Mouse (Mus musculus): ENCODE measurements around the gene Zfp105.
A peak's percentile ranks its signal among the peaks of the same experiment; 100 is the strongest.

Gene Zfp105

DNA sequence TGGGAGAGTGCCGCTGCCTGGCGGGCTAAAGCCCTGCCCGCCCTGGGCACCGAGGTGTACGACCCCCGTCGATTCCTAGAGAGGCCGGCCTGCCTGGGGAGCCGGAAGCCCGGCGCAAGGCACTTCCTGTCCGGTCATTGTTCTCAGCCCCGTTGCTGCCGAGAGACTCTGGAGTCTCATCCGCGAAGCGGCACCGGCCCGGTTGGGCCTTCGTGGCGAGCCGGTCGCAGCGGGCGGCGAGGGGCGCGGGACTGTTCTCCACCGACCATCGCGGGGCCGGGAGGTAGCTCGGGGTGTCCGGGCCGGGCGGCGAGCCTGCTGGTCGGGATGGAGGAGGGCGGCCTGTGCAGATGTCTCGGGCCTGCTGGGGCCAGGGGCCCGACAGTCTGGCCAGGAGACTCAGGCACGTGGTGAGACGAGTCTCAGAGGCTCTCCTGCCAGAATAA is at the start of gene Zfp105:
TSS of gene Zfp105 (plus strand) at position 137 of the 446 bp plus-strand sequence.
- peak; percentile 58 to 86 for DNase-seq

DNA sequence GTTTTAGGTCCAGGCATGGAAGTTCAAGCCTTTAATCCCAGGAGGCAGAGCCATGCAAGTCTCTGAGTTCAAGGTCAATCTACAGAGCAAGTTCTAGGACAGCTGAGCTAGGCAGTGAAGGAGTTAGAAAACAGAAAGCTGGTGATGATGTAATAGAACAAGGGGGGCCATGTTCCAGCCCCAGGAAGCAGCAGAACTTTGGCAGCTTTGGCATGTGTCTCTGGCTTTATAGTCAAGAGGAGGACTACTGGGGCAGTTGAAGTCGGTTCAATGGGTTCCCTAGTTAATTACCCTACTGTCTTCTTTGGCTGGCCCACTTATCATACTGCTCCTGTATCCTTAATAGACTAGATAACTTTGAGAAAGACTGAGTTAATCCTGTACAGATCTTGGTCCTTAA is 48.2 kb upstream of the Zfp105 start:
- no peak for DNase-seq

DNA sequence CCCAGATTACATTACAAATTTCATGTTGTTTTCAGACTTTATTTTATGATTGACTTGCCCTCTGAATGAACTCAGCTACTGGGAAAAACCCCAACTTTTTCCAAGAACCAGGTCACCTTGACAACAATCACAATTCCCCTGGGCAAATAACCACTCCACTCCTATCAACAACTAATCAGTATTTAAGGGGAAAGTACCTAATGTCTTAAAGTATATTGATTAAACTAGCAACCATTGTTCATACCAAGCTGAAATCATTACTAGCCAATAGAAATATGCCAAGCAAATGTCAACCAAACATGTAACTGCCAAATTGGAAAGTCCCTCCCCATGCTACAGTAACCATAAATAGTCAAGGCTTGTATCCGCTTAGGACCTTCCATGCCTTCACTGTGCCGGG is 47.7 kb upstream of the Zfp105 start:
- no peak for DNase-seq

DNA sequence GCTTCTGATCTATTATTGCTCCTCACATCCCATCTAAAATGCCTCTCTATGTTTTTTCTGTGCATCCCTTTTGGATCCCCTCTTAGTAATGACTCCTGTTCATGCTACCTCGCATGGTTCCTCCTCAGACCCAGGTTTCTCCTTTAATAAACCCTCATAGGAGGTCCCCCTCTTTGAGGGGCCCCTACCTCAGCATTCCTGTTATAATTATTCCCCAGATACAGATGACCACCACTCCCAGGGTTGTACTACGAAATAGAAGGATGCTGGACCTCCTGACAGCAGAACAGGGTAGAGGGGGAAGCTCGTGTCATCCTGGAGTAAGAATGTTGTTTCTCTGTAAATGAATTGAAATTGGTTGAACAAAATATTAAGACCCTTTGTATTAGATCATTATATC is 37.5 kb upstream of the Zfp105 start, which contains the start of gene Zkscan7:
TSS of gene Zkscan7 (plus strand) at position 301 of the 400 bp plus-strand sequence.
- no peak for DNase-seq

DNA sequence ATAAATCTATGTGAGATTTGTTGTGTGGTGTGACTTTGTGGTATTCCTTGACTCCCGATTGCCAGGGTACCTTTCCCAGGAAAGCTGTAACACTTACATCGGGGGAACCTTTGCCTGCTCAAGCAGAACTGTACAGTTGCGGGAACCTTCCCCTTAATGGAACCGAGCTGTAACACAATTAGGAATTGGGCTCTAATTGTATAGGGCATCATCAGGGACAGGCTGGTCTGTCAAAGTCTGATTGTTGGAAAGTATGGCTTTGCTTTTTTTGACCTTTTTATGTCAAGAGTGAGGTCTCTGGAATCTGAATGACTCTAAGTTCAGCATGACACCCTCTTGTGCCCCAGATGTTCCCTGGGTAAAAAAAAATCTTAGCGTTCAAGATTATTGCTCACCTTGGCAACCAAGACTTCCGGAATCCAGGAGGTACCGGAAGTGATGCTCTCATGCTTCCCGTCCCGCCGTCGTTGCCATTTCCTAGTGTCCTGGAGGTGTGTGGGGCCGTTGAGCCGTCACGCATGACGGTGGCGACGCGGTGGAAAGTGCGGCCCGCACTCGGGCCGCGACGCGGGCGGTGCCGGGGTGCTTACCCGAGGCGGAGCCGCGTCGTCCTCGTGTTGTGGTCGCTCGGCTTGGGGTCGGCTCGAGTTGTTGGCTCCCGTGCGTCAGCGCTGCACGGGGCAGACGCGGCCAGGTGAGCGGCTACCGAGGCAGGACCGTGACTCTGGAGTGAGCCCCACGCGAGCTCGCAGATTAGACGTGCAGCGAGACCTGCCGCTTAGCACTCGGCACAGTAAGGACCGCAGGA is 36.3 kb upstream of the Zfp105 start:
- DNase-seq = peak; percentile 78 to 86

DNA sequence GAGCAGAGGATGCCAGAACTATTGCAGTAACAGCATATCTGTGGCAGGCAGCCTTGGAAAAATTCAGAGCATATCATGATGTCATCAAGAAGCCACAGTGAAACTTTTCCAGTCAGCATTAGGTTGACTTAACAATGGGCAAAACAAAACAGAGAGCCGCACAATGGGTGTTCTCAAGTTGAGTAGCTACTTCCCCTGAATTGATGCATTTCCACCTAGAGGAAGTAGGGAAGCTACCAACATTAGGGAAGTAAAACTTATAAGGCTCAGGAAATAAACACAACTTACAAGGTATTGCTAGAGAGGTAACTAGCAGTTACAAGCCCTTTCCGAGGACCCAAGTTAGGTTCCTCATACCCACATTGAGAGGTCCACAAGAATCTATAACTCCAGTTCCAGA is 21.8 kb upstream of the Zfp105 start:
- no peak for DNase-seq

DNA sequence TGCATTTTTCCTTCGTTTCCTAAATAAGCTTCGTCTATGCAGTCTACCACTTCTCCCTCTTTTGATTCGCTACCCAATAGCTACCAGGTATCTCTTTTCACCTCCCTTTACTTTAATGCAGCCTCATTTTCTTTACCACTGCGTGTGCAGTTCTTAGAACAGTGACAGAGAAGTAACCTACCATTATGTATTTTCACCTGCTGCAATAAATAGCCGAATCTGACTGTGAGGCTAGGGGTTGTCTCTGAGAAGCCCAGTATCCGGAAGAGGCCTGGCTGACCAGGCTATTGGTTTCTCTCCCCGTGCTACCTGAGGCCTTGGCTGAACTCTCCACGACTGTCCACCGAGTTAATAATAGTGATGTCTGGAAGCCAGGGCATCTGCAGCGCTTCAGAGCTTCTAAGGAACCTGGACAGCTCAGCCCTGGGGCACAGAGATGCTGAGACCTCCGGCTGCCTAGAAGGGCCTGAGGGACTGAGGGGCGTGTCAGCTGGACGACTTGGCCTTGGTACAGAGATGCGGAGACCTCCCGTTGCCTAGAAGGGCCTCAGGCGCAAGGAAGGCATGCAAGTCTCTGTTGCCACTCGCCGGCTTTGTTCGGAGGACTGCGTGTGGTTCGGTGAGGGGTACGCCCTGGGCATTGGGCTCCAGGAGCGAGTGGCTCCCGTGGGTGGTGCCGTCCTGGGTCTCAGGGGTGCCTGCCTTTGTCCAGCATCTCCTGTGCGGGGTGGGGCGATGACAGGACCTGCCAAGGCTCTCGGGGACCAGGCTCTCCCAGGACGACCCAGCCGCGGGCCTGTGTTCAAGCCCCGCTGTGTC is 19.9 kb upstream of the Zfp105 start:
- DNase-seq = peak; percentile 56 to 81

DNA sequence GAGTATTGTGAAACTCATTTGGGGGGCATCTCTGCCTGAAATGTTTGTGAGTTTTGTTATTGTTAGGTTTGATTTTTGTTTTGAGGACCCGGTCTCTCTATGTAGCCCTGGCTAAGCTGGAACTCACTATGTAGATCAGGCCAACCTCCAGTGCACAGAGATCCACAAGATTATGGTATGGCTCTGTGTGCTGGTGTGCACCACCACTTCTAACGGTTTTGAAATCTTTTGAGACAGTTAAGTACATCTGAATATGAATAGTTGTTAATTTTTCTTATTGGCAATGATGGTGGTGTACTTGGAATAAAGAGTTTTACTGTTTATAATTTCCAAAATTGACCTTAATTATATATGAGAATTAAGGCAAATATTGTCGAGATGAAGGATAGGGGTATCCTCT is 436 bp upstream of the Zfp105 start:
- no peak for DNase-seq

DNA sequence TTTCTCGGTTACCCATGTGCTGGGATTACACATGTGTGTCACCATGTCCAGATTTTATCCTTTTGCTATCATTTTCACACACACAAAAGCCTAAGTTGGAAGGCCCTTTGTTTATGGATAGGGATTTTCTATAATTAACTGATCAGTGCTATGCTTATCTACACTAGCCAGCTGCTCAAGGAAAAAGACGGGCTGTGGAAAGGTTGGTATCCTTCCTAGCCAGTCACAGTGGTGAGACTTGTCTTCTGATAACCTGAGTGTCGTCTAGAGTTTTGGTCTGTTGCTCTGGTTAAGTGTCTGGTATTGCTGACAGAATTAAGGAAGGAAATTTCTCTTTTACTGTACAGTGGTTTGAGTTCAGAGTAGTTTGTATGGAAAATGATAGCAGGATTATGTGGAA is 6.0 kb downstream of the Zfp105 start:
- no peak for DNase-seq

DNA sequence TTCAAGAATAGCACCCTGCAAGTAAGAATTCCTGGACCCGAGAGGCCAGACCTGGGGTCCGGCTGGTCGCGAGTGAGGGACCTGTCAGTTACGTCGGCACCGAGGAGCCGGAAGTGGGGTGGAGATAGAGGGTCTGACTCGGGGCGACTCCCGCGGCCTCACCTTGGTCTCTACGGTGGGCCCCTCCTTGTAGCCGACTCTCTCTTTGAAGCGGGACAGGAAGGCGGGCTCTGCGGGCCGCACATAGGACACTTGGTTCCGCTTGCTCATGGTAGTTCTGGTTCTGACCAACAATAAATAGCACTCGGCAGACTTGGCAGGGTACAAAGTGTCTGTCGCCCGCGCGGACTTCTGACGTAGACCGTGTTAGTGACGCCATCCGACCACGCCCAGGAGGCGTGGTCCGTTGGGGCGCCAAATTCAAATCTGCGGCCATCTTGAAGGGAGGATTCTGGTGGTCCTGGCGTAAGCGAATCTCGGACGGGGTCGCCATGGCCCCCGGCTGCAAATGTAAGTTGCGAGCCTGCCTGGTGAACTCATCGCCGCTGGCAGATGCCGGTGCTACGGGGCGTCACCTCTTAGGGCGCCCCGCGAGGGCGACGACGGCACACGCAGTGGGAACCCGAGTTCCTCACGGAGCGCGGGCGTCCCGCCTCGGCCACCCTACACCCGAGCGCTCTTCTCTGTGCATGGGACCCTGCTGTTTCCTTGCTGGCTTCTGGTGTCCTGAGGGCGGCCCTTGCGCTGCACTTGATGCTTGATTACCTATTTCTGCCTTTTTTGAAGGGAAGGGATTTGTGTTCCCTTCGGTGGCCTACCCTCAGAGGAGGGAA is 28.0 kb downstream of the Zfp105 start, which contains the start of the genes 1110059G10Rik and Kif15:
TSS of gene 1110059G10Rik (minus strand) at position 358 of the 833 bp plus-strand sequence.
TSS of gene Kif15 (plus strand) at position 404 of the 833 bp plus-strand sequence.
- DNase-seq = peak; percentile 93 to 94
